Mouse (Mus musculus): Measurements from ENCODE around the gene Ly6g. TPM values are rescaled to one million over a fixed set of nuclear protein-coding genes. Genes with fewer than 3 reads are reported as not detected.
"Not testable (repeated sequence)": the region's sequence is repeated elsewhere in the genome, so short reads cannot be mapped to it uniquely, and the experiment has no call there.

Ly6g gene
- polyA plus RNA-seq, 1 experiment from 2014 or later: not detected

- not testable (repeated sequence) for H3K36me3 ChIP-seq (ENCODE audit: control insufficient read depth, insufficient read depth, low read length); H3K4me2 ChIP-seq (replicated peaks; ENCODE audit: low read depth, low read length); H3K4me1 ChIP-seq (replicated peaks; ENCODE audit: control insufficient read depth, insufficient read depth, low read length); H3K4me3 ChIP-seq (ENCODE audit: low read depth, low read length); H3K27ac ChIP-seq (ENCODE audit: low read depth, low read length); H3K9me3 ChIP-seq (ENCODE audit: control insufficient read depth, low read length); ATAC-seq (ENCODE audit: low FRiP score); H3K27me3 ChIP-seq (ENCODE audit: control insufficient read depth, insufficient read depth, low read length); DNase-seq (ENCODE audit: low spot score); H3K9ac ChIP-seq (ENCODE audit: low read depth, low read length)
- 72% methylated on average over 3 of the region's 3 CpGs for WGBS
These were observed 17.3 kb upstream of the Ly6g start for GRCm38 (mm10) chr15:75137739-75138138.

- not testable (repeated sequence) for H3K9me3 ChIP-seq (ENCODE audit: control insufficient read depth, low read length); H3K4me2 ChIP-seq (replicated peaks; ENCODE audit: low read depth, low read length); H3K27me3 ChIP-seq (ENCODE audit: control insufficient read depth, insufficient read depth, low read length); H3K9ac ChIP-seq (ENCODE audit: low read depth, low read length); H3K4me1 ChIP-seq (replicated peaks; ENCODE audit: control insufficient read depth, insufficient read depth, low read length); ATAC-seq (ENCODE audit: low FRiP score); H3K27ac ChIP-seq (ENCODE audit: low read depth, low read length); H3K36me3 ChIP-seq (ENCODE audit: control insufficient read depth, insufficient read depth, low read length); H3K4me3 ChIP-seq (ENCODE audit: low read depth, low read length)
- DNase-seq (ENCODE audit: low spot score): peak; percentile 54
- WGBS: 44% methylated on average over 6 of the region's 6 CpGs
These were observed 13.2 kb upstream of the Ly6g start for GRCm38 (mm10) chr15:75141812-75142360.

- 69% methylated on average over 3 of the region's 3 CpGs for WGBS
- DNase-seq (ENCODE audit: low spot score): no peak
- Histone ChIP-seq H3K9me3 (ENCODE audit: control insufficient read depth, low read length) (no peaks in the 10 kb centered on the region), H3K27me3 (ENCODE audit: control insufficient read depth, insufficient read depth, low read length) (no peaks in the 10 kb centered on the region), H3K4me2 (replicated peaks; ENCODE audit: low read depth, low read length) (no peak overlapping the region), H3K4me1 (replicated peaks; ENCODE audit: control insufficient read depth, insufficient read depth, low read length) (no peaks in the 10 kb centered on the region), H3K36me3 (ENCODE audit: control insufficient read depth, insufficient read depth, low read length) (no peaks in the 10 kb centered on the region), H3K9ac (ENCODE audit: low read depth, low read length) (no peak overlapping the region), H3K4me3 (ENCODE audit: low read depth, low read length) (no peak overlapping the region), H3K27ac (ENCODE audit: low read depth, low read length) (no peak overlapping the region)
- ATAC-seq (ENCODE audit: low FRiP score): no peak
These were observed 11.3 kb upstream of the Ly6g start for GRCm38 (mm10) chr15:75143735-75144134.

GRCm38 (mm10) chr15:75153087-75153486 is 2.0 kb upstream of the Ly6g start:
- no peak for ATAC-seq (ENCODE audit: low FRiP score)
- no peak overlapping the region for H3K9ac ChIP-seq (ENCODE audit: low read depth, low read length)
- no peaks in the 10 kb centered on the region for H3K4me1 ChIP-seq (replicated peaks; ENCODE audit: control insufficient read depth, insufficient read depth, low read length)
- H3K27me3 ChIP-seq (ENCODE audit: control insufficient read depth, insufficient read depth, low read length): no peaks in the 10 kb centered on the region
- H3K9me3 ChIP-seq (ENCODE audit: control insufficient read depth, low read length): no peaks in the 10 kb centered on the region
- H3K4me2 ChIP-seq (replicated peaks; ENCODE audit: low read depth, low read length): no peak overlapping the region
- H3K4me3 ChIP-seq (ENCODE audit: low read depth, low read length): no peak overlapping the region
- H3K27ac ChIP-seq (ENCODE audit: low read depth, low read length): no peak overlapping the region
- H3K36me3 ChIP-seq (ENCODE audit: control insufficient read depth, insufficient read depth, low read length): no peaks in the 10 kb centered on the region
- no peak for DNase-seq (ENCODE audit: low spot score)

- Histone ChIP-seq H3K4me1 (replicated peaks; ENCODE audit: control insufficient read depth, insufficient read depth, low read length) (no peaks in the 10 kb centered on the region), H3K9ac (ENCODE audit: low read depth, low read length) (no peak overlapping the region), H3K27me3 (ENCODE audit: control insufficient read depth, insufficient read depth, low read length) (no peaks in the 10 kb centered on the region), H3K4me3 (ENCODE audit: low read depth, low read length) (no peak overlapping the region), H3K27ac (ENCODE audit: low read depth, low read length) (no peak overlapping the region), H3K9me3 (ENCODE audit: control insufficient read depth, low read length) (no peaks in the 10 kb centered on the region), H3K36me3 (ENCODE audit: control insufficient read depth, insufficient read depth, low read length) (no peaks in the 10 kb centered on the region), H3K4me2 (replicated peaks; ENCODE audit: low read depth, low read length) (no peak overlapping the region)
- ATAC-seq (ENCODE audit: low FRiP score) (no peak), DNase-seq (ENCODE audit: low spot score) (no peak)
- 80% methylated on average over 1 of the region's 1 CpGs for WGBS
These were observed 2.6 kb downstream of the Ly6g start for GRCm38 (mm10) chr15:75157646-75158045.

- H3K36me3 ChIP-seq (ENCODE audit: control insufficient read depth, insufficient read depth, low read length): no peaks in the 10 kb centered on the region
- no peak overlapping the region for H3K4me3 ChIP-seq (ENCODE audit: low read depth, low read length)
- H3K27me3 ChIP-seq (ENCODE audit: control insufficient read depth, insufficient read depth, low read length): no peaks in the 10 kb centered on the region
- H3K9me3 ChIP-seq (ENCODE audit: control insufficient read depth, low read length): no peaks in the 10 kb centered on the region
- ATAC-seq (ENCODE audit: low FRiP score) (no peak), DNase-seq (ENCODE audit: low spot score) (peak; percentile 34)
- no peak overlapping the region for H3K27ac ChIP-seq (ENCODE audit: low read depth, low read length)
- no peak overlapping the region for H3K9ac ChIP-seq (ENCODE audit: low read depth, low read length)
- H3K4me2 ChIP-seq (replicated peaks; ENCODE audit: low read depth, low read length): no peak overlapping the region
- H3K4me1 ChIP-seq (replicated peaks; ENCODE audit: control insufficient read depth, insufficient read depth, low read length): no peaks in the 10 kb centered on the region
- WGBS: 61% methylated on average over 1 of the region's 1 CpGs
These were observed 20.5 kb downstream of the Ly6g start for GRCm38 (mm10) chr15:75175506-75175905.

- DNase-seq (ENCODE audit: low spot score): no peak
- Histone ChIP-seq H3K9ac (ENCODE audit: low read depth, low read length) (no peak overlapping the region), H3K27me3 (ENCODE audit: control insufficient read depth, insufficient read depth, low read length) (no peaks in the 10 kb centered on the region), H3K4me3 (ENCODE audit: low read depth, low read length) (no peak overlapping the region), H3K4me1 (replicated peaks; ENCODE audit: control insufficient read depth, insufficient read depth, low read length) (no peaks in the 10 kb centered on the region), H3K4me2 (replicated peaks; ENCODE audit: low read depth, low read length) (no peak overlapping the region), H3K9me3 (ENCODE audit: control insufficient read depth, low read length) (no peaks in the 10 kb centered on the region), H3K27ac (ENCODE audit: low read depth, low read length) (no peak overlapping the region), H3K36me3 (ENCODE audit: control insufficient read depth, insufficient read depth, low read length) (no peaks in the 10 kb centered on the region)
- 37% methylated on average over 2 of the region's 2 CpGs for WGBS
- ATAC-seq (ENCODE audit: low FRiP score): no peak
These were observed 31.3 kb downstream of the Ly6g start for GRCm38 (mm10) chr15:75186291-75186690.

- Histone ChIP-seq H3K27me3 (ENCODE audit: control insufficient read depth, insufficient read depth, low read length) (no peaks in the 10 kb centered on the region), H3K27ac (ENCODE audit: low read depth, low read length) (no peak overlapping the region), H3K9me3 (ENCODE audit: control insufficient read depth, low read length) (no peaks in the 10 kb centered on the region), H3K9ac (ENCODE audit: low read depth, low read length) (no peak overlapping the region), H3K4me3 (ENCODE audit: low read depth, low read length) (no peak overlapping the region), H3K36me3 (ENCODE audit: control insufficient read depth, insufficient read depth, low read length) (no peaks in the 10 kb centered on the region), H3K4me2 (replicated peaks; ENCODE audit: low read depth, low read length) (no peak overlapping the region), H3K4me1 (replicated peaks; ENCODE audit: control insufficient read depth, insufficient read depth, low read length) (no peaks in the 10 kb centered on the region)
- peak; percentile 34 for DNase-seq (ENCODE audit: low spot score)
- WGBS: 76% methylated on average over 2 of the region's 2 CpGs
- ATAC-seq (ENCODE audit: low FRiP score): no peak
These were observed 34.1 kb downstream of the Ly6g start for GRCm38 (mm10) chr15:75189116-75189515.

- not testable (repeated sequence) for H3K4me1 ChIP-seq (replicated peaks; ENCODE audit: control insufficient read depth, insufficient read depth, low read length); H3K4me3 ChIP-seq (ENCODE audit: low read depth, low read length); H3K9me3 ChIP-seq (ENCODE audit: control insufficient read depth, low read length); H3K36me3 ChIP-seq (ENCODE audit: control insufficient read depth, insufficient read depth, low read length); H3K9ac ChIP-seq (ENCODE audit: low read depth, low read length); H3K27ac ChIP-seq (ENCODE audit: low read depth, low read length); ATAC-seq (ENCODE audit: low FRiP score); H3K4me2 ChIP-seq (replicated peaks; ENCODE audit: low read depth, low read length); H3K27me3 ChIP-seq (ENCODE audit: control insufficient read depth, insufficient read depth, low read length)
- WGBS: 0% methylated on average over 1 of the region's 3 CpGs
- peak; percentile 0 for DNase-seq (ENCODE audit: low spot score)
These were observed 35.5 kb downstream of the Ly6g start for GRCm38 (mm10) chr15:75190560-75190959.

Measured in hindbrain, embryonic 11.5 days (tissue).